Mouse (Mus musculus): ENCODE data around the gene Brd3os.

DNA sequence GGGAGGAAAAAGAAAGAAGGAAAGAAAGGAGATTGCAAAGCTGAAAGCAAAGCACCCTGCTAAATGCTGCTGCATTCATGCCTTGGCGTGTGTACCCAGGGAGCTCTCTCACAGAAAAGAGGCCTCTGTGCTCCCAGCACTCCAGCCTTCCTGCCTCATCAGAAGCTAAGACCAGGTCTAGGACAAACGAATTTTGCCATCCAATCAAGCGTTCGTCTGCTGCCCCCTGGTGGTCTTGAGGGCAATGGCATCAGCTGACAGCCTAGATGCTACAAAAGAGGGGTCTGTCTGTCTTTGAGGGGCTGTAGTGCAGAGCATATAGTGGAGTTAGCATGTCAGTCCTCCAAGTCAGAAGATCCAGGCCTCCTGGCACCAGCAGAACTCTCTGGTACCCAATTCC lies 14.1 kb upstream of the Brd3os start:
- TF ChIP-seq CTCF (IDR thresholded peaks at IDR 0.05; ENCODE audit: insufficient read depth, low read length) (peak; percentile 97), POLR2A (IDR thresholded peaks at IDR 0.05; ENCODE audit: borderline replicate concordance, extremely low read depth, low read depth, low read length) (no peak)

Data from lung, adult 2 months (tissue).